Mouse (Mus musculus) induced T-regulatory cell, adult 2 months (primary cell): ENCODE results near the gene Cbx2.
A peak's percentile ranks its signal among the peaks of the same experiment; 100 is the strongest.

Experiments used
- DNase-seq: peaks from one replicate; pipeline ENCODE4 v3.0.0-alpha.2; 2012; ENCODE audit warnings: low read depth

Gene Cbx2

GRCm38 (mm10) chr11:119058041-119058995, 35.6 kb downstream of the Cbx2 start:
- peak; percentile 50 for DNase-seq

DNA sequence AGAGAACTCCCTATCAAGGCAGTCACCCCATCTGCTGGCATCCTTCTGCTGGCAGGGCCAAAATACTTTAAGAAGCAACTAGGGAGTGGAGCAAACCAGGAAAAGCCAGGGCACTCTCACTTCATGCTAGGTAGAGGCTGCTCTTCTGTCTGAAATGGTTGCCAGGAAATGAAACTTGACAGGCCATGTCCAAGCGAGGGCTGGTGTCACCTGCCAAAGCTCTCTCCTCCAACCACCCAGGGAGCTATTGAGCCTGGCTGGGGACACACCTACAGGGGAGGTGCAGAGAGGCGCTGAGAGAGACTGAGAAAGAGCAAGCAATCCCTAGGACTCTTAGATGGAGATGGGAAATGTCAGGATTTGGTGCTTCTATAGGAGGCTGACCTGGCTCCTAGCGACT, 36.5 kb downstream of the Cbx2 start:
- peak; percentile 40 for DNase-seq

DNA sequence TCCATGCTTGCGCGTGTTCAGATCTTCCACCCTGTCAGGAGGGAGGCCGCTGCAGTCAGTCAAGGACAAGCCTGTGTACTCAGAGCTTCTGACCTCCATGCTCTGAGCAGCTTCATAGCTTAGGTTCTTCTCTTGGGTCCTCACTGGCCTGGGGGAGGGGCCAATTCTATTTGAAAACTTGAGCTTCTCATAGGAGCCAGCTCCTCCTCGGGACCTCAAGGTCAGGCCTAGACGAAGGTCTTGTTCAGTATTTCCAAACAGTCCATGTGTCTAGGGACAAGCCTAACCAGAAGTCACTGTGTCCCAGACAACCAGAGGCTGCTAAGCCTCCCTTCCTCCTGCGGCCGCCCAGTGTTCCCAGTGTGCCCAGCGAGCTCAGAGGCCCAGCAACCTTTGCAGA, 44.1 kb downstream of the Cbx2 start:
- no peak for DNase-seq

- DNase-seq, result peak; percentile 9
These were observed 49.5 kb downstream of the Cbx2 start for GRCm38 (mm10) chr11:119072239-119072638.

- DNase-seq, result no peak
These were observed 50.2 kb downstream of the Cbx2 start for GRCm38 (mm10) chr11:119072986-119073385.

DNA sequence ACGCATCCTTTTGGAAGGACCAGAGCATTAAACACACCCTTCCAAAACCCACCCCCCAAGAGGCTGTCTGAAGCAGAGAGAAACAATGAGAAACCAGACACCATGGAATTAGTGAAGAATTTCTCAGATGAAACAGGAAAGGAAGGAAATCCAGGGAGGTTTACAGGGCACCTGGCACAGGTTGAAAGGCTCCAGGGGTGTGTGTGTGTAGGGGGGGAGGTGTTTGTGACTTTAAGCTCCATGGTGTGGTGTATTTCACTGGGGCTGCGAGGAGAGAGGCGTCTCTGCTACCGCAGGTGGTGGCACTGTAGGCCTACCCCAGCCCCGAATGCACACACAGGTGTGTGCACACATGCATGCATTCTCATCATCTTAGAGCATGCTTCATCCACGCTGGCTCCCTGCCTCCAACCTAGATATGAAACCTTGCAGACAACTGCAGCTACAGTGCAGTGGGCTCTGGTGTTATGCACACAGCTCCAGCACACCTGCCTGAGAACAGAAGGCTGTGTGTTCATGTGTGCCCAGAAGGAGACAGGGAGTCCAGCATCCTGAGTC, 51.2 kb downstream of the Cbx2 start:
- peak; percentile 7 for DNase-seq

- peak; percentile 84 for DNase-seq
These were observed 53.0 kb downstream of the Cbx2 start for GRCm38 (mm10) chr11:119075805-119076204.

DNA sequence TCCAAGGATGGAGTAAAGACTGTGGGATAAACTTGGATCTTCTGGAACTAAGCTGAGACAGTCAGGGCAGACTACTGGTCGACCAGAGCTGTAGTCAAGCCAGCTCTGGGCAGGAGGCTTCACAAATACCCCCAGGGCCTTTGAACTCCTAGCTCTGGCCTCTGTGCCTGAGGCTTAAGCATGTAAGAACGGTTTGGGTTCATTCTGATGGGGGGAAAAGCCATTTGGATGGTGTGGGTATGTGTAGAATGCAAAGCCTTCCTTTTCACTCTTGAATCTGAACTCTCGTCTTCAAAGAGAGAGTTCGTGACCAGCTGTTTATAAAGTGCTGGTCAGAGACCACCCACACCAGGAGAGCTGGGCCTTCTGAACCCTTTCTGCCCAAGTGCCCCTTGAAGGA, 55.0 kb downstream of the Cbx2 start:
- DNase-seq, result peak; percentile 30

DNA sequence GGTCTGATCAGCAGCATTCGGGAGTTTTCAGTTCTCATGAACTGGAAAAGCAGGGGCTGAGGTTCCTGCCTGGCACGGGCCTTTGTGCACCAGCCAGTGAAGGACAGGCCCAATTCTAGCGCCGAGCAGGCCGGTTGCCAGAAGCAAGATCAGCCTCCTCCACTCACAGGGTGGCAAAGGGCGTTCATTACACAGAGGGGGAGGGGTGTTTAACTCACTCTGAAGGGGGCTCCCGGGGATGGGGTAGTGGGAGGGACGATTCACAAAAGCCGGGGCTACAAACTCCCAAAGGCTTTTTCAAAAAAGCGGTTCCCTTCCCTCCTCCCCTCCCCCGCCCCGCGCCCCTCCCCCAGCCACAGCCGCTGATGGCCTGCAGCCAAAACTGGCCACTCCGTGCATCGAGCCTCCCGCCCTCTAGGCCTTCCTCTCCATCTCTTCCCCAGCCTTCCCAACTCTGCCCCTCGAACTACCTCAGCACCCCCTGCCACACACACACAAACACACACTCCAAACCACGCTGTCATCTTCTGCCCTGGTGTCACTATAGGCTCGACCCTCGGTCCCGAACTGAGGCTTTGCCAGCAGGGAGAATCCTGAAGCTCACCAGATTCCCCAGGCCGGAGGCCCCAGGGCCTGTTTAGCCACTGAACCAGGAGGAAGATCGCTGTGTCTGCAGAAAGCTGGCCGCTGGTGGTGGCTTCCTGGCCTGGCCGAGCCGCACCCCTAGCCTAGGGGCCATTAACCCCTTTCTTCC, 56.1 kb downstream of the Cbx2 start:
- no peak for DNase-seq

DNA sequence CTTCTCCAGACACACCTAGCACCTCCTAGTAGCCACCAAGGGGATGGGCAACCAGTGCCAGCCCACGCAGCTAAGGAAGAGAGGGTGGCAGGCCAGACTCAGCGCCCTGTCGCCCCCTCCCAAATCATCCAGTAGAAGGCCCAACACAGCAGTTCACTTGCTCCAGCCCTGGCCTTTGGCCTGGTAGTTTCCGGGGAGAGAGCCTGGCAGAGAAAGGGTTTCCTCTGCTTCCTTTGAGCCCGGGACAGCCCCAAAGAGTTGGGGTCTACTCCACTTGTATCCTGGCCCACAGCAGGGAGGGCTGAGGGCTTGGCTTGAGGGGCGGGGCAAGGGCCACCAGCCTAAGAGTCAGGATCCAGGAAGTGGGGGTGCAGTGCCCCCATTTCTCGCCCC, 56.7 kb downstream of the Cbx2 start:
- DNase-seq, result no peak

GRCm38 (mm10) chr11:119080461-119081147, 57.8 kb downstream of the Cbx2 start:
- no peak for DNase-seq
